Mouse (Mus musculus): Measurements from ENCODE around the gene Isyna1. TPM values are rescaled to one million over a fixed set of nuclear protein-coding genes. Genes with fewer than 3 reads are reported as not detected.

The Isyna1 gene
- polyA plus RNA-seq, 1 experiment, result 61.5 TPM

GRCm38 (mm10) chr8:70598283-70598682 lies 4.1 kb downstream of the Isyna1 start:
- Histone ChIP-seq H3K27ac (ENCODE audit: insufficient read depth, low read length) (no peak overlapping the region), H3K36me3 (ENCODE audit: control insufficient read depth, insufficient read depth, low read length, poor library complexity, severe bottlenecking) (peaks cover 5% of the 10 kb centered on the region; the same call in 1 of the 2 replicates), H3K9ac (ENCODE audit: low read depth, poor library complexity, severe bottlenecking) (peak overlapping the region; percentile 78), H3K27me3 (ENCODE audit: control insufficient read depth, insufficient read depth, low read length, poor library complexity, severe bottlenecking) (no peaks in the 10 kb centered on the region), H3K9me3 (replicated peaks; ENCODE audit: control insufficient read depth, insufficient read depth, low read length, poor library complexity, severe bottlenecking) (no peaks in the 10 kb centered on the region), H3K4me1 (ENCODE audit: control insufficient read depth, insufficient read depth, low read length) (peaks cover 7% of the 10 kb centered on the region), H3K4me3 (ENCODE audit: low read depth, low read length) (peak overlapping the region; percentile 48)
- TF ChIP-seq EP300 (IDR thresholded peaks at IDR 0.05; ENCODE audit: insufficient read depth, low read depth, low read length), result 0 out of 2 replicates have a peak, but pooled peaks have one; percentile 37
- no peak for TF ChIP-seq POLR2A (IDR thresholded peaks at IDR 0.05; ENCODE audit: insufficient read depth, low read length)
- TF ChIP-seq CTCF (IDR thresholded peaks at IDR 0.05; ENCODE audit: low read depth, low read length), result peak; percentile 63

- Histone ChIP-seq H3K27ac (ENCODE audit: insufficient read depth, low read length) (no peak overlapping the region), H3K4me1 (ENCODE audit: control insufficient read depth, insufficient read depth, low read length) (peaks cover 7% of the 10 kb centered on the region), H3K36me3 (ENCODE audit: control insufficient read depth, insufficient read depth, low read length, poor library complexity, severe bottlenecking) (peaks cover 5% of the 10 kb centered on the region; the same call in 1 of the 2 replicates), H3K9ac (ENCODE audit: low read depth, poor library complexity, severe bottlenecking) (peak overlapping the region; percentile 78), H3K4me3 (ENCODE audit: low read depth, low read length) (peak overlapping the region; percentile 14), H3K9me3 (replicated peaks; ENCODE audit: control insufficient read depth, insufficient read depth, low read length, poor library complexity, severe bottlenecking) (no peaks in the 10 kb centered on the region), H3K27me3 (ENCODE audit: control insufficient read depth, insufficient read depth, low read length, poor library complexity, severe bottlenecking) (no peaks in the 10 kb centered on the region)
- no peak for TF ChIP-seq CTCF (IDR thresholded peaks at IDR 0.05; ENCODE audit: low read depth, low read length)
- TF ChIP-seq POLR2A (IDR thresholded peaks at IDR 0.05; ENCODE audit: insufficient read depth, low read length), result no peak
- TF ChIP-seq EP300 (IDR thresholded peaks at IDR 0.05; ENCODE audit: insufficient read depth, low read depth, low read length), result no peak
Observed at GRCm38 (mm10) chr8:70598722-70599121, 4.5 kb downstream of the Isyna1 start.

- H3K4me1 ChIP-seq (ENCODE audit: control insufficient read depth, insufficient read depth, low read length), result peaks cover 12% of the 10 kb centered on the region
- no peak overlapping the region for H3K9ac ChIP-seq (ENCODE audit: low read depth, poor library complexity, severe bottlenecking)
- no peak overlapping the region for H3K4me3 ChIP-seq (ENCODE audit: low read depth, low read length)
- no peaks in the 10 kb centered on the region for H3K9me3 ChIP-seq (replicated peaks; ENCODE audit: control insufficient read depth, insufficient read depth, low read length, poor library complexity, severe bottlenecking)
- no peaks in the 10 kb centered on the region for H3K27me3 ChIP-seq (ENCODE audit: control insufficient read depth, insufficient read depth, low read length, poor library complexity, severe bottlenecking)
- H3K36me3 ChIP-seq (ENCODE audit: control insufficient read depth, insufficient read depth, low read length, poor library complexity, severe bottlenecking), result peaks cover 5% of the 10 kb centered on the region; the same call in 1 of the 2 replicates
- no peak overlapping the region for H3K27ac ChIP-seq (ENCODE audit: insufficient read depth, low read length)
- no peak for TF ChIP-seq EP300 (IDR thresholded peaks at IDR 0.05; ENCODE audit: insufficient read depth, low read depth, low read length)
- TF ChIP-seq POLR2A (IDR thresholded peaks at IDR 0.05; ENCODE audit: insufficient read depth, low read length), result no peak
- TF ChIP-seq CTCF (IDR thresholded peaks at IDR 0.05; ENCODE audit: low read depth, low read length), result no peak
Observed at GRCm38 (mm10) chr8:70599507-70600290, 5.5 kb downstream of the Isyna1 start.

GRCm38 (mm10) chr8:70600473-70601270 lies 6.5 kb downstream of the Isyna1 start:
- Histone ChIP-seq H3K9ac (ENCODE audit: low read depth, poor library complexity, severe bottlenecking) (no peak overlapping the region), H3K4me1 (ENCODE audit: control insufficient read depth, insufficient read depth, low read length) (peaks cover 12% of the 10 kb centered on the region), H3K4me3 (ENCODE audit: low read depth, low read length) (no peak overlapping the region), H3K27ac (ENCODE audit: insufficient read depth, low read length) (no peak overlapping the region), H3K9me3 (replicated peaks; ENCODE audit: control insufficient read depth, insufficient read depth, low read length, poor library complexity, severe bottlenecking) (no peaks in the 10 kb centered on the region), H3K27me3 (ENCODE audit: control insufficient read depth, insufficient read depth, low read length, poor library complexity, severe bottlenecking) (no peaks in the 10 kb centered on the region), H3K36me3 (ENCODE audit: control insufficient read depth, insufficient read depth, low read length, poor library complexity, severe bottlenecking) (peaks cover 5% of the 10 kb centered on the region; the same call in 1 of the 2 replicates)
- TF ChIP-seq CTCF (IDR thresholded peaks at IDR 0.05; ENCODE audit: low read depth, low read length), result no peak
- no peak for TF ChIP-seq POLR2A (IDR thresholded peaks at IDR 0.05; ENCODE audit: insufficient read depth, low read length)
- TF ChIP-seq EP300 (IDR thresholded peaks at IDR 0.05; ENCODE audit: insufficient read depth, low read depth, low read length), result no peak

GRCm38 (mm10) chr8:70601271-70601649 lies 7.1 kb downstream of the Isyna1 start:
- H3K9ac ChIP-seq (ENCODE audit: low read depth, poor library complexity, severe bottlenecking), result no peak overlapping the region
- H3K36me3 ChIP-seq (ENCODE audit: control insufficient read depth, insufficient read depth, low read length, poor library complexity, severe bottlenecking), result peaks cover 5% of the 10 kb centered on the region; the same call in 1 of the 2 replicates
- no peak overlapping the region for H3K4me3 ChIP-seq (ENCODE audit: low read depth, low read length)
- TF ChIP-seq CTCF (IDR thresholded peaks at IDR 0.05; ENCODE audit: low read depth, low read length) (no peak), POLR2A (IDR thresholded peaks at IDR 0.05; ENCODE audit: insufficient read depth, low read length) (no peak), EP300 (IDR thresholded peaks at IDR 0.05; ENCODE audit: insufficient read depth, low read depth, low read length) (0 out of 2 replicates have a peak, but pooled peaks have one; percentile 31)
- H3K27ac ChIP-seq (ENCODE audit: insufficient read depth, low read length), result no peak overlapping the region
- H3K27me3 ChIP-seq (ENCODE audit: control insufficient read depth, insufficient read depth, low read length, poor library complexity, severe bottlenecking), result no peaks in the 10 kb centered on the region
- peaks cover 12% of the 10 kb centered on the region for H3K4me1 ChIP-seq (ENCODE audit: control insufficient read depth, insufficient read depth, low read length)
- no peaks in the 10 kb centered on the region for H3K9me3 ChIP-seq (replicated peaks; ENCODE audit: control insufficient read depth, insufficient read depth, low read length, poor library complexity, severe bottlenecking)
